ENCODE assay signal across 11 mouse cellular contexts in genomic region chr8:81388953-81389352, GRCm38 (mm10).
"Had no signal": no experiment of that assay in that cellular context is flagged by ENCODE, and none has a peak within 500 bp of the region (broad histone marks: within the 10 kb centered on the region; RNA-seq: fewer than 3 reads in every experiment).

No protein-coding gene starts in this region.

- H3K4me1 ChIP-seq: kidney, embryonic 15.5 days; limb, embryonic 15.5 days; liver, embryonic 12.5 days had no signal

- ATAC-seq: liver, embryonic 12.5 days had no signal

- H3K4me3 ChIP-seq: kidney, embryonic 15.5 days; limb, embryonic 15.5 days; liver, embryonic 12.5 days; megakaryocyte, embryonic 14.5 days had no signal

- H3K9ac ChIP-seq: kidney, embryonic 15.5 days; limb, embryonic 15.5 days; liver, embryonic 12.5 days; lung, embryonic 14.5 days had no signal

- H3K27ac ChIP-seq: kidney, embryonic 15.5 days; limb, embryonic 15.5 days; liver, embryonic 12.5 days; macrophage had no signal

- H3K4me2 ChIP-seq: kidney, embryonic 15.5 days; limb, embryonic 15.5 days; liver, embryonic 12.5 days; lung, embryonic 14.5 days; midbrain, embryonic 11.5 days had no signal

- H3K36me3 ChIP-seq: kidney, embryonic 15.5 days; limb, embryonic 15.5 days; liver, embryonic 12.5 days had no signal

- H3K27me3 ChIP-seq: kidney, embryonic 15.5 days; limb, embryonic 15.5 days; liver, embryonic 12.5 days; megakaryocyte, embryonic 14.5 days had no signal

- DNase-seq: kidney, postnatal 14 days; lung, embryonic 14.5 days; lung, postnatal 10 days; thymus, adult 18-20 months; thymus, postnatal 14 days had no signal

- H3K9me3 ChIP-seq: kidney, embryonic 15.5 days; limb, embryonic 15.5 days; liver, embryonic 12.5 days had no signal
